Mouse (Mus musculus) forebrain, embryonic 15.5 days (tissue): ENCODE measurements at regions not wholly inside any gene's neighbourhood (a gene's known extent, or its start where the extent isn't known, plus 50 kb on each side); places are given as distances from the start of the nearest gene placed in this dataset.

Experiments
- ATAC-seq: fragments of 200-750 bp; cut with Nextera tagmentation; replicated peaks from 2 replicates; pipeline ENCODE4 v1.8.0; 2017; ENCODE audit warnings: mild to moderate bottlenecking, moderate TSS enrichment, moderate library complexity
- H3K27ac ChIP-seq: fragments of 300-500 bp; sonication (generic); replicated peaks from 2 replicates; pipeline ENCODE4 v1.5.1; 2015; ENCODE audit warnings: mild to moderate bottlenecking, inconsistent platforms
- H3K27me3 ChIP-seq: fragments of 300-500 bp; sonication (generic); 2 replicates; pipeline ENCODE4 v1.6.1; 2015; ENCODE audit warnings: inconsistent platforms
- H3K36me3 ChIP-seq: fragments of 300-500 bp; sonication (generic); 2 replicates; pipeline ENCODE4 v1.6.1; 2015; ENCODE audit warnings: mild to moderate bottlenecking, inconsistent platforms
- H3K4me1 ChIP-seq: fragments of 300-500 bp; sonication (generic); 2 replicates; pipeline ENCODE4 v1.6.1; 2015; ENCODE audit warnings: inconsistent platforms
- H3K4me2 ChIP-seq: fragments of 300-500 bp; sonication (generic); replicated peaks from 2 replicates; pipeline ENCODE4 v1.6.1; 2015; ENCODE audit warnings: mild to moderate bottlenecking, inconsistent platforms
- H3K4me3 ChIP-seq: fragments of 300-500 bp; sonication (generic); 2 replicates; pipeline ENCODE4 v1.5.1; 2015; ENCODE audit warnings: mild to moderate bottlenecking, inconsistent platforms
- H3K9ac ChIP-seq: fragments of 300-500 bp; sonication (generic); replicated peaks from 2 replicates; pipeline ENCODE4 v1.6.1; 2015; ENCODE audit warnings: mild to moderate bottlenecking, inconsistent platforms
- H3K9me3 ChIP-seq: fragments of 300-500 bp; sonication (generic); 2 replicates; pipeline ENCODE4 v1.6.1; 2016; ENCODE audit warnings: inconsistent platforms
- WGBS: fragments of 180-500 bp; shearing (Covaris S2); methylation state at CpG from one replicate; pipeline ENCODE4 v1.1.7; 2015; ENCODE audit warnings: mixed read lengths; 5-methylcytosine and 5-hydroxymethylcytosine counted together

DNA sequence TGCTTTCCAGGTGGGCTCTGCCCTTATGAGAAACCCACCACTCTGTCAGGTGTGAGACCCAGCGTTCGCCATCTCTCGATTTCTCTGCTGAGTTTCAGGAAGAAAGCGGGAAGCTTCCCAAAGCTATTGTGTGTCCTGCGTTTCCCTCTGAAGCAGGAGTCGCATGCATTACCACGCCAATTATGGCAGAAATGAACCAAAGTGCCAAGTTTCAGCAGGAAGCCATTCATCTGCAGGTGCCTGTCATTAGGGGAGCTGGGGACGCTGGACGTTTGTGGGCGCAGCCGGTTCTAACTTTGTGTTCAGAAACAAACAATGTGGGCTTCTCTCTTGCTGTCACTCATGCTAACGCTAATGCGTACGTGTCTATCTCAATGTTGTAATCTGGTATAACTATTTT lies 91.3 kb upstream of the Card11 start:
- Histone ChIP-seq H3K4me2 (no peak overlapping the region; the same call in 1 of the 2 replicates), H3K4me1 (peaks cover 6% of the 10 kb centered on the region), H3K9ac (no peak overlapping the region), H3K27me3 (no peaks in the 10 kb centered on the region), H3K9me3 (no peaks in the 10 kb centered on the region), H3K4me3 (no peak overlapping the region), H3K27ac (no peak overlapping the region), H3K36me3 (no peaks in the 10 kb centered on the region)
- no peak for ATAC-seq
- 14% methylated on average over 14 of the region's 14 CpGs for WGBS

DNA sequence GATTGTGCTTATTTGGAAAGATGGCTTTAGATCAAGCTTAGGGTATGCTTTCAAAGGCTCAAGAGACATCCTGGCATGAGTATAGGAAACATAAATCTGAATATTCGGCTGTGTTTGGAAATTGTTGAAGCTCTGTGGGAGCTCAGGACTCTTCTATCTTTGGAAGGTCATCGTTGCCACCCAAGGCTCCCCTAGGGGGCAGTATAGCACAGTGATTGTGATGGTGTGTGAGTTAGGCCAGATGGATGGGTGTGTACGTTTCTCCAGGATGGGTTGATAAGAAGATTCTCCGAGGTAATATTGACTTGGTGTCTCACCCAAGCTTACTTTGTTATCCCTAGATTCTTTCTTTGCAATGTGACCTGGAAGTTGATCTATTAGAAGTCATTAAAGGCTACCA lies 93.3 kb upstream of the Card11 start:
- H3K27ac ChIP-seq, result no peak overlapping the region
- H3K27me3 ChIP-seq, result no peaks in the 10 kb centered on the region
- no peak overlapping the region for H3K4me2 ChIP-seq
- no peak overlapping the region for H3K4me3 ChIP-seq
- H3K9ac ChIP-seq, result no peak overlapping the region
- WGBS, result 59% methylated on average over 4 of the region's 4 CpGs
- ATAC-seq, result no peak
- no peaks in the 10 kb centered on the region for H3K9me3 ChIP-seq
- no peaks in the 10 kb centered on the region for H3K36me3 ChIP-seq
- H3K4me1 ChIP-seq, result peaks cover 6% of the 10 kb centered on the region

- no peak overlapping the region for H3K4me2 ChIP-seq
- no peak overlapping the region for H3K4me3 ChIP-seq
- H3K4me1 ChIP-seq, result 0 out of 2 replicates have a peak, but pooled peaks cover 3% of the 10 kb centered on the region
- peak; percentile 64 for ATAC-seq
- WGBS, result 42% methylated on average over 4 of the region's 4 CpGs
- no peaks in the 10 kb centered on the region for H3K36me3 ChIP-seq
- H3K9ac ChIP-seq, result no peak overlapping the region
- no peak overlapping the region for H3K27ac ChIP-seq
- H3K9me3 ChIP-seq, result no peaks in the 10 kb centered on the region
- no peaks in the 10 kb centered on the region for H3K27me3 ChIP-seq
Measured at GRCm38 (mm10) chr5:141097878-141098277, 97.5 kb upstream of the Card11 start.

DNA sequence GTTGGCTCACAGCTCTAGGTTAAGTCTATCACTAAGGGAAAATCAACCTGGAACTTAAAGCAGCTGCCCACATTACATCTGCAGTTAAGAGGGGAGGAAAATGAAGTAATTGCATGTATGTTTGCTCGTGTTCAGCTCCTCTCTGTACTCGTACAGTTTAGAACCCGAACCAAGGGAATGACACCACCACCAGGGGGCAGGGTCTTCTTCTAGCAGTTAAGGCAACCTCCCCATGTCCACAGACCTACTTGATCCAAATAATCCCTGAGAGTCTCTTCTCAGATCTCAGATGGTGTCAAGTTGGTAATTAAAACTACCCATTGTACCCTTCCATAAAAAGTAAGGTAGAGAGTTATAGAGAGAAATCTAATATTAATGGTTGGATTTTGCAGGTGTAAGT lies 111.3 kb upstream of the Card11 start:
- ATAC-seq, result no peak
- Histone ChIP-seq H3K4me1 (peaks cover 9% of the 10 kb centered on the region), H3K27ac (no peak overlapping the region), H3K4me3 (no peak overlapping the region), H3K27me3 (no peaks in the 10 kb centered on the region), H3K9ac (no peak overlapping the region), H3K9me3 (no peaks in the 10 kb centered on the region), H3K4me2 (no peak overlapping the region), H3K36me3 (no peaks in the 10 kb centered on the region)
- WGBS, result 91% methylated on average over 3 of the region's 3 CpGs

DNA sequence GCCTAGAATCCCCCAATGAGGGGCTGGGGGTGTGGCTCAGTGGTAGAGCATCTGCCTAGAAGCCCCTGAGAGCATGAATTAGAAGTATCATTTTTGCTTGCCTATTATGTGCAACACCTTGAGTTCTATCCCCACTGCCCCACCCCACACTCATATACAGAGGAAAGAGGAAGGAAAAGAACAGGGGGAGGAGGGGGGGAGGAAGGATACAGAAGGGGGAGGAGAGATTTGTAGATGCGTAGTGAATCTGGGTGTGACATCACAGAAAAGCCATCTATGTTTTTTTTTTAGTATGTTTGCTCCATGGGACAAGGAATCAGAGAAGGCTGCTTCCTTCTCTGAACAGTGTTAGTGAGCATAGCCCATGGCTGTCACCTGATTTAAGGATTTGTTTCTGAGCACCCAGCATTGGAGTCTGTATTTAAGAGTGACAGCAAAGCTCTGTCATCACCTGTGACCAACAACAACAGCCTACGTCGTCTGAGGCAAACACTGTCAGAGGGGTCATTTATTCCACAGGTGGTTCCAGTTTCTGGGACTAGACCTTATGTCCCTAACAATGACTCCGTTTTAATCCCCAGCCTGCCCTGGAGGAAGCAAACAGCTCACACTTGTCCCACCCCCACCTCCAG lies 115.0 kb upstream of the Card11 start:
- Histone ChIP-seq H3K27ac (no peak overlapping the region), H3K36me3 (no peaks in the 10 kb centered on the region), H3K9me3 (no peaks in the 10 kb centered on the region), H3K4me2 (no peak overlapping the region), H3K27me3 (no peaks in the 10 kb centered on the region), H3K4me1 (peaks cover 9% of the 10 kb centered on the region), H3K4me3 (no peak overlapping the region), H3K9ac (no peak overlapping the region)
- ATAC-seq, result peak; percentile 53
- 56% methylated on average over 4 of the region's 4 CpGs for WGBS

GRCm38 (mm10) chr5:141115963-141116362 lies 115.6 kb upstream of the Card11 start:
- H3K4me1 ChIP-seq, result peaks cover 9% of the 10 kb centered on the region
- no peaks in the 10 kb centered on the region for H3K27me3 ChIP-seq
- H3K4me2 ChIP-seq, result no peak overlapping the region
- no peak overlapping the region for H3K27ac ChIP-seq
- H3K36me3 ChIP-seq, result no peaks in the 10 kb centered on the region
- ATAC-seq, result peak; percentile 97
- H3K9me3 ChIP-seq, result no peaks in the 10 kb centered on the region
- 58% methylated on average over 8 of the region's 8 CpGs for WGBS
- no peak overlapping the region for H3K9ac ChIP-seq
- H3K4me3 ChIP-seq, result no peak overlapping the region

GRCm38 (mm10) chr5:141125870-141126269 lies 115.4 kb upstream of the Sdk1 start:
- Histone ChIP-seq H3K4me2 (no peak overlapping the region), H3K36me3 (no peaks in the 10 kb centered on the region), H3K4me3 (no peak overlapping the region), H3K27me3 (no peaks in the 10 kb centered on the region), H3K9ac (no peak overlapping the region), H3K27ac (no peak overlapping the region), H3K4me1 (no peaks in the 10 kb centered on the region), H3K9me3 (no peaks in the 10 kb centered on the region)
- WGBS, result 88% methylated on average over 7 of the region's 7 CpGs
- ATAC-seq, result no peak

DNA sequence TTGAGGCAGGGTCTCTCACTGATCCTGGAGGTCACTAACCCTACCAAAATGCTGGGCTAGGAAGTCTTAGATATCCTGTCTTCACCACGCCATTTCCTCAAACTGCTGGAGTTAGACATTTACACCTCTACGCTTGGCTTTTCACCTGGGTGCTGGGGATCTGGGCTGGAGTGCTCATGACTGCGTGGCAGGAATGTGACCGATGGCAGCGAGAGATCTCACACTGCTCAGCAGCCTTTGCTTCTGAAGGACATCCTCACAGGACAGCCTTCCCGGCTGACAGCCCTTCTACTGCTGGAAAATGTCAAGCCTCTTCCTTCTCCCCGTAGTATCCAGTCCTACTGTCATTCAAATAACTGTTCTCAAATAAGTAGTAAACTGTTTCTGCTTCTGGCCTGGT lies 114.8 kb upstream of the Sdk1 start:
- no peak overlapping the region for H3K27ac ChIP-seq
- no peak for ATAC-seq

GRCm38 (mm10) chr5:141131036-141131435 lies 110.3 kb upstream of the Sdk1 start:
- Histone ChIP-seq H3K27ac (no peak overlapping the region), H3K9me3 (no peaks in the 10 kb centered on the region), H3K36me3 (no peaks in the 10 kb centered on the region), H3K4me1 (no peaks in the 10 kb centered on the region), H3K27me3 (no peaks in the 10 kb centered on the region), H3K4me2 (no peak overlapping the region), H3K9ac (no peak overlapping the region), H3K4me3 (no peak overlapping the region)
- no peak for ATAC-seq
- 88% methylated on average over 1 of the region's 1 CpGs for WGBS

More for the DNA sequence above, 114.8 kb upstream of the Sdk1 start:
- H3K4me2 ChIP-seq, result no peak overlapping the region
- 91% methylated on average over 7 of the region's 7 CpGs for WGBS
- H3K4me1 ChIP-seq, result no peaks in the 10 kb centered on the region
- H3K9ac ChIP-seq, result no peak overlapping the region
- H3K27me3 ChIP-seq, result no peaks in the 10 kb centered on the region
- no peak overlapping the region for H3K4me3 ChIP-seq
- H3K36me3 ChIP-seq, result no peaks in the 10 kb centered on the region
- H3K9me3 ChIP-seq, result no peaks in the 10 kb centered on the region

DNA sequence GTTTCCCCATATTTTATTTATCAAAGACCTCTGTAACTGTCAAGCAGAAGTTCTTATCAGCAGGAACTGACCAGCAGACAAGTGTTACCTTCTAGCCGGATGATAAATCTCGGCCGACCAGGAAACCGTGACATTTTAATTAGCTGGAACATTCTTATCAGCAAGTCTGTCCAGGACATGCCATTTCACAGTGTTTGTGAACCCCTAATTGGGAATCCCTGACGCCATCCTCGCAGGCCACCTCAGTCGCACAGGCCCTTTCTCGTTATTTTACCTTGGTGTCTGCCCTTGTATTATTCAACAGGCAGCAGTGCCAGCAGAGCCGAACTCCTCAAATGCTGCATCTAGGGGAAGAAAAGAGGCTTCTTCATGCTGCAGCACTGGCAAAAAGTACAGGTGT lies 109.4 kb upstream of the Sdk1 start:
- Histone ChIP-seq H3K4me3 (no peak overlapping the region), H3K4me1 (no peaks in the 10 kb centered on the region), H3K9me3 (no peaks in the 10 kb centered on the region), H3K27ac (no peak overlapping the region), H3K9ac (no peak overlapping the region), H3K36me3 (no peaks in the 10 kb centered on the region), H3K4me2 (no peak overlapping the region), H3K27me3 (no peaks in the 10 kb centered on the region)
- no peak for ATAC-seq
- WGBS, result 61% methylated on average over 9 of the region's 9 CpGs

- Histone ChIP-seq H3K27me3 (no peaks in the 10 kb centered on the region), H3K4me2 (no peak overlapping the region), H3K4me1 (peaks cover 16% of the 10 kb centered on the region), H3K9ac (no peak overlapping the region), H3K36me3 (no peaks in the 10 kb centered on the region), H3K4me3 (no peak overlapping the region), H3K9me3 (no peaks in the 10 kb centered on the region), H3K27ac (no peak overlapping the region)
- 57% methylated on average over 4 of the region's 4 CpGs for WGBS
- no peak for ATAC-seq
Measured at GRCm38 (mm10) chr5:141136239-141136638, 105.1 kb upstream of the Sdk1 start.

- H3K4me1 ChIP-seq, result peaks cover 16% of the 10 kb centered on the region
- no peaks in the 10 kb centered on the region for H3K9me3 ChIP-seq
- no peak overlapping the region for H3K4me3 ChIP-seq
- ATAC-seq, result no peak
- WGBS, result 58% methylated on average over 3 of the region's 3 CpGs
- no peak overlapping the region for H3K9ac ChIP-seq
- no peaks in the 10 kb centered on the region for H3K36me3 ChIP-seq
- no peak overlapping the region for H3K27ac ChIP-seq
- H3K4me2 ChIP-seq, result no peak overlapping the region
- H3K27me3 ChIP-seq, result no peaks in the 10 kb centered on the region
Measured at GRCm38 (mm10) chr5:141137716-141138115, 103.6 kb upstream of the Sdk1 start.

- Histone ChIP-seq H3K4me1 (peaks cover 16% of the 10 kb centered on the region), H3K4me2 (peak overlapping the region; percentile 30), H3K9ac (0 out of 2 replicates have a peak overlapping the region, but pooled peaks have one; percentile 23), H3K27me3 (no peaks in the 10 kb centered on the region), H3K9me3 (no peaks in the 10 kb centered on the region), H3K4me3 (0 out of 2 replicates have a peak overlapping the region, but pooled peaks have one; percentile 0), H3K27ac (peak overlapping the region; percentile 31), H3K36me3 (no peaks in the 10 kb centered on the region)
- no peak for ATAC-seq
- WGBS, result 38% methylated on average over 12 of the region's 12 CpGs
Measured at GRCm38 (mm10) chr5:141138771-141139360, 102.4 kb upstream of the Sdk1 start.
